Mouse (Mus musculus) bone marrow macrophage, adult 2 months (primary cell): Measurements from ENCODE around the gene Rhbdf2.

Source experiments
- CTCF ChIP-seq: IDR thresholded peaks from 2 replicates; pipeline ENCODE4 v1.5.1; 2012; ENCODE audit warnings: low read depth, mild to moderate bottlenecking, low read length, moderate library complexity
- POLR2A ChIP-seq: IDR thresholded peaks from 2 replicates; pipeline ENCODE4 v1.6.1; 2012; ENCODE audit warnings: mild to moderate bottlenecking, low read depth, low read length, borderline replicate concordance

DNA sequence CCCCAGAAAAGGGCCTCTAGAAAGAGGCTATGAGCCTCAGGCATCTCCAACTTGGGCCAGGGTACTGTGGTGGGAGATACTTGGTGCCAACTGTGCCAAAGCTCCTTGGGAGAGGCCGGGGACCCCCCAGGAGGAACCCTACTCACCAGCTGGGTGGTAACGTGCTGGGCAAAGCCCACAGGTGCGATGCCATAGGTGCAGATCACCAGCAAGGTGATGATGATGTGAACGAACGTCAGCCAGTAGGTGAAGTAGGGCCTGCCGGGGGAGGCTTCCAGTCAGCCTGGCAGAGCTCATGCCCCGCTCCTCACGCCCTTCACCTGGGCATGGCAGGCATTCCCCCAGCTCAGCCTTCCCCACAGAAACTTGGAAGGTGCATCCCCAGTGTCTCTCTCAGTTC is 24.8 kb downstream of the Rhbdf2 start:
- no peak for TF ChIP-seq CTCF
- no peak for TF ChIP-seq POLR2A
